Mouse (Mus musculus): Measurements from ENCODE around the gene Dpagt1.

DNA sequence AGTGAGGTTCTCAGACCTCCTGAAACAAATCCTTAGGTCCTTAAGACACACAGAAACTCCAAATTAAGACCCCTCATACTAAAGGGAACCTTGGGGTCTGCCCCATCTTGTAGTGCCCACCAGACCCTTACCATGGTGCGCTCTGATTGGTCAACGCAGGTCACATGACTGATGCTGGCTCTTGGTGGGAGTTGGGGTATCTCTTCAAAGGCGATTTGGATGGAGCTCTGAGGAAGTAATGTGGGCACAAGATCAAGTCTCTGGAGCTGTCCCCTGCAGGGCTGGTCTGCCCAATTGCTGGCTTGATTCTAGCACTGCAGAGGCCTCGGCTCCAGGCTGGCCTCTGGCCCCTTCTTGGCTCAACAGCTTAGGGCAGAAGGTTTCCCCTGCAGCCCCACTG, 8.4 kb upstream of the Dpagt1 start:
- TF ChIP-seq CTCF (IDR thresholded peaks at IDR 0.05; ENCODE audit: extremely low read depth, insufficient read length, insufficient replicate concordance, low read depth, low read length) = no peak
- no peak for TF ChIP-seq POLR2A (IDR thresholded peaks at IDR 0.05; ENCODE audit: low read depth, low read length)
